Mouse (Mus musculus) kidney, adult 9 months (tissue): ENCODE data around the gene Col12a1.

Source experiments
- DNase-seq: peaks from one replicate; pipeline ENCODE4 v3.0.0; 2022

Col12a1 gene

DNA sequence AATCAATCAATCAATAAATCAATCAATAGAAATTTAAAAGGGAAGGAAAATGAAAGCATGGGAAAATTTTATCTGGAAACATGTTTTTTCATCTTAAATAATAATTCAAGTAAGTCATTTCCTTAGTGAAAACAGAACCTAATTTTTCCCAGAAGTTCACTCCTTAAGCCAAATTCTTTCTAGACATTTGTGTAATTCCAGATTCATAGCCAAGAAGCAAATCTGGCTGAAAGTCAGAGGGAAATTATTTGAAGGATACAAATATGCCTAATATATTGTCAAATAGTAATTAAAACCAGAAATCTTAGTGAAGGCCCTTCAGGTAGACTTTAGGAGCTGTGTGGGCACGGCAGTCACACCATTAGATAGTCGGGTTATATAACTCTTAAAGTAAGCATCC lies 115.2 kb downstream of the Col12a1 start:
- no peak for DNase-seq

- no peak for DNase-seq
Measured at GRCm38 (mm10) chr9:79600237-79600570, 118.4 kb downstream of the Col12a1 start.

- peak; percentile 93 for DNase-seq
Measured at GRCm38 (mm10) chr9:79599395-79600236, 119.0 kb downstream of the Col12a1 start.

- DNase-seq = no peak
Measured at GRCm38 (mm10) chr9:79598578-79598977, 120.1 kb downstream of the Col12a1 start.

DNA sequence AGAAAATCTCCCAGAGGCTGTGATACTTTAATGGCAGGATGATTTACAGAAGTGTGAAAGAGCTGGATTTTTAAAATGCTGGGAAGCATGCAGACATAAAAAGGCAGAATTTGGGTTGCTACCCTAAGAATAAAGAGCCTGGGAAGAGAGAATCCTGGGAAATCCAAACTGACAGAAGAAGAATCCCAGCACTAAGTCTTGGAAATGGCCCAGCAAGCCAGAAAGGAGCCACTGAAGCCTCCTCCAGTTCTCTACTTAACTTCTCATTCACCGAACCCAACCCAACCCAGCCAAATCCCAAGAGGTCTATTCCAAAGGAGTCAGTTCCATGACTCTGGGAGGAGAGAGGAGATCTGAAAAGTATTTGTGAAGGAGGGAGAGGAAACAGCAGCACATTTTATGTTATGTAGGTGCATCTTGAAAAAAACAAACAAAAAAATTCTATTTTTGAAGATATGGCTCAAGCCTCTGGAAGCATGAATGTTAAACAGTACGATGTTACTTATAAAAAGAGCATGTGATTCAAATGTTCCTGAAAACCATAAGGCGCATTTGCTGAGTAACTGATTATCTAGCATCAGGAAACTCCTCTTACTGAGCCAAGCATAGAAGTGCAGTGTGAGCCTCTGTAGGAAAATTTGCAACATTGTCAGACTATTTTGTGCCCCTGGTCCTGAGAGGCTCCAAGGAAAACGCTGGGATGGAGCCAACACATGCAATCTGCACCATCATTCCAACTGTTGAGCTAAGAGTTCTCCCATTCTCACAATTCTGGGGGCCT lies 132.0 kb downstream of the Col12a1 start:
- no peak for DNase-seq

DNA sequence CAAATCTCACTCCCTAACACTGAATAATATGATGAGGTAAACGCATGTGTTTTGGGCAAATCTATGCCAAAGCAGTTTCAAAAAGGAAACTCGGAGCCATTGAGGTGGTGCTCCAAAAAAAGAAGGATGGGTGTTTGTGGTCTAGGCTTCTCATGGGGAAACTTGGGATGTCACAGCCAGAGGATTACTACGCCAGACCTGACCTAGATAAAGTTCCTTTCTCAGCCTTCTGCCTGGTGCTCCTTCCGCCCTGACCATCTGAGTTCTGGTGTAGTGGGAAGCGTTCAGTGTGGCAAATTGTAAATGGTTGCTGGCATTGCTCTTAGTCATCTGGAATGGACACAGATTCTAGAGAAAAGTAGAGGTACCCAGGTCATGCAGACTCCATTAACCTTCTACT lies 151.8 kb downstream of the Col12a1 start:
- DNase-seq = no peak

DNA sequence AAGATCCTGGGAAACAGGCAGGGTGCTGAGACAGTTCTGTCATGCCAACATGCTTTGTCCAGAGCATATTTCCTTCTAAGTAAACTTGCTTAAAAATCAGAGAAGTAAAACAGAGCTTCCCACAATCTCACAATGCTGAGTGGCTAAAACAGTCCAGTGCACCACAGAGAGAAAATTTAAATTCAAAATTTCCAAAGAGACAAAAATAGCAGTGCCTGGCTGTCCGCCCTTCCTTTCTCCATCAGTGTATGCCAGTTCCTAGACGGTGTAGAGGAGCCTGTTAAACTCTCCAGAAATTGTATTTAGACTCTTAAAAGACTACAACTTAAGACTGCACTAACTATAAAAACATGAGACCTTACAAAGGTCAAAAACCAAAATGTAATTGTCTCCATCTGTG lies 165.3 kb downstream of the Col12a1 start:
- no peak for DNase-seq
